Mouse (Mus musculus): ENCODE data around the gene Kdelr3.

The Kdelr3 gene

GRCm38 (mm10) chr15:79511553-79512320 is 4.5 kb upstream of the Kdelr3 start:
- peak; percentile 91 for DNase-seq

- peak; percentile 65 for DNase-seq
Observed at GRCm38 (mm10) chr15:79513940-79514339, 2.3 kb upstream of the Kdelr3 start.

- no peak for DNase-seq
Observed at GRCm38 (mm10) chr15:79517710-79518109, 1.5 kb downstream of the Kdelr3 start.

- DNase-seq, result no peak
Observed at GRCm38 (mm10) chr15:79518571-79518970, 2.4 kb downstream of the Kdelr3 start.

- DNase-seq, result no peak
Observed at GRCm38 (mm10) chr15:79519400-79520220, 3.4 kb downstream of the Kdelr3 start.

GRCm38 (mm10) chr15:79525564-79525963 is 9.4 kb downstream of the Kdelr3 start:
- DNase-seq, result no peak

GRCm38 (mm10) chr15:79525979-79526768 is 10.0 kb downstream of the Kdelr3 start:
- peak; percentile 41 for DNase-seq

GRCm38 (mm10) chr15:79527192-79527591 is 11.0 kb downstream of the Kdelr3 start:
- DNase-seq, result no peak

GRCm38 (mm10) chr15:79527991-79528639 is 11.9 kb downstream of the Kdelr3 start:
- DNase-seq, result no peak

GRCm38 (mm10) chr15:79529935-79530334 is 13.7 kb downstream of the Kdelr3 start:
- no peak for DNase-seq

- DNase-seq, result no peak
Observed at GRCm38 (mm10) chr15:79533796-79534195, 17.6 kb downstream of the Kdelr3 start.

GRCm38 (mm10) chr15:79543968-79544367 is 27.8 kb downstream of the Kdelr3 start:
- no peak for DNase-seq

- DNase-seq, result no peak
Observed at GRCm38 (mm10) chr15:79545496-79545895, 29.3 kb downstream of the Kdelr3 start.

GRCm38 (mm10) chr15:79545921-79546399 is 29.7 kb downstream of the Kdelr3 start:
- peak; percentile 87 for DNase-seq

- DNase-seq, result peak; percentile 98
Observed at GRCm38 (mm10) chr15:79546410-79547288, 30.4 kb downstream of the Kdelr3 start, which contains the start of gene Ddx17. Gene Ddx17, minus strand, starts transcription at chr15:79546741.

- DNase-seq, result no peak
Observed at GRCm38 (mm10) chr15:79547289-79547820, 31.1 kb downstream of the Kdelr3 start.

GRCm38 (mm10) chr15:79548226-79548625 is 32.0 kb downstream of the Kdelr3 start:
- no peak for DNase-seq

GRCm38 (mm10) chr15:79552566-79552965 is 36.4 kb downstream of the Kdelr3 start:
- no peak for DNase-seq

GRCm38 (mm10) chr15:79559649-79560048 is 43.4 kb downstream of the Kdelr3 start:
- DNase-seq, result no peak

- DNase-seq, result no peak
Observed at GRCm38 (mm10) chr15:79562417-79562816, 46.2 kb downstream of the Kdelr3 start.

Measured in kidney, postnatal 14 days (tissue).